Mouse (Mus musculus): Measurements from ENCODE around the gene Fryl.

The Fryl gene

DNA sequence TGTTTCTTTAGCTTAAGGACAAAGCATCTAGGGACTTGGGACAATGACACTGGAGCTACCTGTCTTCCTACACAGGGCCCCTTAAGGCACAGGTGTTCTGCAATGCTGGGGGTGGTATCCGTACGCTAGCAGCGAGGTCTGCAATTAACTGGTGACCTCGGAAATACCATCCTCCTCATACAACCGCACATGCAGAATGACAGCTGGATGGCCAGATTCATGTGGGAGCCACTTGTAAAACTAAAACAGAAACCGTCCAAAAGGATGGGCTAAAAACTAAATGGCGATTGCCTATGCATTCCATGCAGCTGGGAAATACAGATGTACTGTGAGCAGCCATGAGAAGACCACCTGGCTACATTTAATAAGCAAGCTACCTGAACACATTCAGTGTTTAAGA is 34.6 kb downstream of the Fryl start:
- DNase-seq (ENCODE audit: low spot score in 2 of 2): no peak

DNA sequence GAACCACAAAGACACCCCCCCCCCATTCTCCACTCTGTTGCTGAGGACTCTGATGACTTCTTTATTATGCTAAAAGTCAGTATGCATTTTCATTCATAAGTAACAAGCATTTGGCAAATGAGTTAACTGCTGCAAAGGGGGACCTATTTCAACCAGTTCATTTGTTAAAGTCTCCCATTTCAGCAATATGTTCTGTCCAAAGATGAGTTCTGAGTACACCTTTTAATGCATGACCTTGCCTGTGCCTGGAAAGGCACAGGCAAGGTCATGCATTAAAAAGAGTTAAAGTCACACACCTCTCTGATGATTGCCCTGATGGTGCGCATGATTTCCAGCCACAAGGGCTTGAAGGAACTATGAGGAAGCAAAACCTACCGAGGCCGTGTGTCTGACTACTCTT is 36.7 kb downstream of the Fryl start:
- no peak for DNase-seq (ENCODE audit: low spot score in 2 of 2)

DNA sequence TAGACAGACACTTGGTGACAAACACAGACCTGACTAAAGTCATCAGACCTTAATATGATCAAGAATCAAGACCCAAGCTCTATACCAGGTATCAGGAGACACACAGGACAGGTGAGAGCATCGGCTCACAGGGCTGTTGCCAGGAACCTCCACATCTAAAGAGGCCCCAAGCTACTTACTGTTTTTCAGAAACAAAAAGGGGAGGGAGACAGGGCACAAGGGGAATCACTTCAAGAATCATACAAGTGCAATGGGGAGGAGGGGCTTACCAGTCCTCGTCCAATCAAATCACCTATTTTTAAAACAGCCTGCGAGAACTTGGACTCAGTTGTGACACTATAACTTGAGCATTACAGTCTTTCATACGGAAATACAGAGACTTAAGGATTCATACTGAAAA is 38.4 kb downstream of the Fryl start:
- DNase-seq (ENCODE audit: low spot score in 2 of 2): no peak

GRCm38 (mm10) chr5:73217116-73217515 is 39.3 kb downstream of the Fryl start:
- no peak for DNase-seq (ENCODE audit: low spot score in 2 of 2)

GRCm38 (mm10) chr5:73216014-73216413 is 40.4 kb downstream of the Fryl start:
- DNase-seq (ENCODE audit: low spot score in 2 of 2): no peak

DNA sequence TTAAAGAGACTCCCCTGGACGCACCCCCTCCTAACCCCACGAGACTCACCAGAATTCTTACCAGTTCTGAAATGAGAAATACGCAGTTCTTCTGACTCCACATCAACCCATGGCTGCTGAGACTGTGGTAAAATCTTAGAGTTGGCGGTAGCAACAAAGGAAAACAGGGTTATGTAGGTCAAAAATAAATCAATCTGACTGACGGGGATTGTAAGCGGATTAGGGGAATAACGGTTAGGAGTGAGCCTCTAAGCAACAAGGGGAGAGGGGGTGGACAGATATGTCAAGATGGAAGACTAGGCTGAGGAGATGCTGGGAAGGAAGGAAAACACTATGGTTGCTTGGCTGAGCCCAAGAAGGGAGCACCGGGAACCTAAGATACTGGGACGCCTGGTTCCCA is 44.0 kb downstream of the Fryl start:
- DNase-seq (ENCODE audit: low spot score in 2 of 2): no peak

DNA sequence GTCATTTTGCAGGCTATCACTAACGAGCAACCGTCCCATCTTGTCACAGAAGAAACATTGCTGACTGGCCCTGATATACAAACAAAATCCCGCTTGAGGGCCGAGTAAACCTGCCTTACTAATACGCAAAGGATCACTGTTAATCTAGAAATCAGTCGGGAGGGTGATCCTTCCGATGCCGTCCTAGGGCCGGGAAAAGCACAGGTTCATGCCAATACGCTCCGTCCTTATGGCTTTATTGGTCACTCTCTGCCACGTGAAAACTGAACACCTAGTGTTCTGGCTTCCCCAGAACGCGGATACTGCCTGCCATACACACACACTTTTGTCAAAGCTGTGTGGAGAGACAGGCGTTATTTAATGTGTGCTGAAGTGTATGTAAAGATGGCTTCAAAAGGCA is 44.5 kb downstream of the Fryl start:
- no peak for DNase-seq (ENCODE audit: low spot score in 2 of 2)

DNA sequence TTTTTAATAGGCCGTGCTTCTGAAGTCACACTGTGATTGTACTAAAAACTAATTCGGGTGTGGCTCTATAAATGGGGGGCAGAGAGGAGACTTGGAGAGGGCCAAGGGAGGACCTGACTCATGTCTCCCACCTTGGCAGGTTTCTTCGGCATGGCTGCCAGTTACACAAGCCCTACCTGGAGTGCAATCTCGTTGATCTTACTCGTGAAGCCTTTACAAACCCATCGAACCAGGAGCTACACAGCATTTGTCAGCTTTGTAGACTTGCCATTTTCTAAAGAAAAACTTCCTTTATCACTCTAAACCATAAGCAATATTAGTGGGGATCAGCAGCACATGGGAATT is 45.5 kb downstream of the Fryl start:
- DNase-seq (ENCODE audit: low spot score in 2 of 2): no peak

GRCm38 (mm10) chr5:73210127-73210970 is 46.1 kb downstream of the Fryl start:
- no peak for DNase-seq (ENCODE audit: low spot score in 2 of 2)

GRCm38 (mm10) chr5:73209201-73210096 is 47.0 kb downstream of the Fryl start:
- DNase-seq (ENCODE audit: low spot score in 2 of 2): peak; percentile 87 to 90

DNA sequence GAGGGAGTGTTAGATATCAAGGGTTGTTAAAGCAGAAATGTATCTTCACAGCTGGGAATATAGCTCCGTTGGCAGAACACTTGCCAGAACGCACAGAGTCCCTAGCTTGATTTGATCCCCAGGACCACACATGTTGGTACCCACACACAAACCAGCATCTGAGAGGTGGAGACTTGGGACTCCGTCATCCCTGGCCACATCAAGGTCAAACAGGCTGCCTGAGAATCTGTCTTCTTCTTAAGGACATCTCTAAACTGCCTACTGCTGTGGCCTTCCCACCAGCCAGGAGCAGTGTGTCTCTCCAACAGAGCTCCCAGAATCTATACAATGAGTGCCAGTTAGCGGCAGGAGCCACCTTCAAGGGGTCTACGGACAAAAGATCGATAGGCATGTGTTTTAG is 47.8 kb downstream of the Fryl start:
- no peak for DNase-seq (ENCODE audit: low spot score in 2 of 2)

- peak; percentile 67 for DNase-seq (ENCODE audit: low spot score in 2 of 2)
Observed at GRCm38 (mm10) chr5:73206722-73207121, 49.7 kb downstream of the Fryl start.

DNA sequence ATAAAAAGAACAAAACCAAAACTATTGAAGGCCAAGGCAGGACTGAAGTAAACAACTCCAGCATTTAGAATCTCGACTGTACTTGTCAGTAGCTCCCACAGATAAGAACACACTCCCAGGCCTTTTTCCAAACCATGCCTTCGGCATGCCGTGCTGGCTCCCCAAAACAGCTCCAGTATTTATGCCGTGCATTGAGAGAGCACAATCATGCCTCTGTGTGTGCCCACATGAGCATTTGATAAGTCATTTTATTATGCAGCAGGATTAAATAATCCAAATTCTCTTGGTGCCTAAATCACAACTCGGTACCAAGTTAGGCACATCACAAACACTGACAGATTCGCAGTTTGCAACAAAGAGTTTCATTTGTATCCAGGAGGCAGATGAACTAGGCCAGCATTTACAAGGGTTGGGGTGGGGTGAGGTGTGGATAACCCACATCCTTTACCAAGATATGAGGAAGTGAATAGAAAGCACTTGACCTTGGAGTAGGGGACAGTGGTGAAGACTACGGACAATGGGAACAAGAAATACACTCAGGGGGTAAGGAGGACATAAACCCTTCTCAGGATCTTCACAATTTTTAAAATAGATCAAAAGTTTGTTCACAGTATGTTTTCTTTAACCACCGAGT is 50.3 kb downstream of the Fryl start:
- peak; percentile 44 to 58 for DNase-seq (ENCODE audit: low spot score in 2 of 2)

DNA sequence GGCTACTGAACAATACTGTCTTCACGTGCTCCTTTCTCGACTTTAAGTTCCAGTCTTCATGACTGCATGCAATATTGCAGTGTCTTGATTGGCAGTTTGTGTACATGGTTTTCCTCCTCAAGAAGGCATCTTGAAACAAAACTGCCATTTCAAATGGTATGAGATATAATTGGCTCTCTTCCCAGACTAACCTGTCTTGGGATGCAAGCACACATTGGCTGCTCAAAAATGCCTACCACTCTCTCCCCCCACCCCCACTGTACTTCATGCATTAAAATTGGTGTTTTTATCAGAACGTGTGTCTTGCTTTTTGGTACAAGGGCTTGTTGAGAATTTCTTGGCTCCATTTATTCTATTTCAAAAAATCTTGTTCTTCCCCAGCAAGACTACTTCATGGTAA is 51.4 kb downstream of the Fryl start:
- no peak for DNase-seq (ENCODE audit: low spot score in 2 of 2)

DNA sequence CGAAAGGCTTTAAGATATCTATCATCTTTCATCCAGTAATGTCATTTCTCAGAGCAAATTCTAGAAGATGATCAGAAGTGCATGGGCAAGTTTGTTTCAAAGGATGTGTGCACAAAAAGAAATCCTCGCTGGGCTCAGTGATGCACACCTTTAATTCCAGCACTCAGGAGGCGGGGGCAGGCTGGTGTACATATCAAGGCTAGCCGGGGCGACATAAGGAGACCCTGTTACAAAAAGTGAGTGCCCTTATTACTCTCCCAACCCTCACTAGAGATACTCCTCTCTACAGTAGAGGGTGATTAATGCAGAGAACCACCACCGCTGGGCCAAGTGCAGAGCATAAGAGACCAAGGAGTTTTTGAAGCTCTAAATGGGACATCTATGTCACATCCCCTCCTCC is 53.9 kb downstream of the Fryl start:
- no peak for DNase-seq (ENCODE audit: low spot score in 2 of 2)

DNA sequence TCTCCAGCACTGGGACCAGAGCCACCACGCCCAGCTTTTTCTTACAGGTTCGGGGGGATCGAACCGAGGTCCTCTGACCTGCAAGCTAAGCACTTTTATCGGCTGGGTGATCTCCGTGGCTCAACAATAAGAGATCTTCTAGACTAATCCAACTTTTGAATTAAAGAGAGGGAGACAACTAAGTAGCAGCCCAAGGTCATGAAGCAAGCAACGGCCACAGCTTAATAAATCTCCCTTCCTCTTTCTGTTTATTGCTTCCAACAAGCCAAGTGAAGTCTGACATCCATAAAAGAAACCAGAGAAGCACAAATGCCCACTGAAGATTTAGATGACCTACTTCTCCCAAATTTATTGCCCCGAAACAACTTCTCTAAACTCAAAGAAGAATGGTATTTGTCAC is 54.3 kb downstream of the Fryl start:
- no peak for DNase-seq (ENCODE audit: low spot score in 2 of 2)

DNA sequence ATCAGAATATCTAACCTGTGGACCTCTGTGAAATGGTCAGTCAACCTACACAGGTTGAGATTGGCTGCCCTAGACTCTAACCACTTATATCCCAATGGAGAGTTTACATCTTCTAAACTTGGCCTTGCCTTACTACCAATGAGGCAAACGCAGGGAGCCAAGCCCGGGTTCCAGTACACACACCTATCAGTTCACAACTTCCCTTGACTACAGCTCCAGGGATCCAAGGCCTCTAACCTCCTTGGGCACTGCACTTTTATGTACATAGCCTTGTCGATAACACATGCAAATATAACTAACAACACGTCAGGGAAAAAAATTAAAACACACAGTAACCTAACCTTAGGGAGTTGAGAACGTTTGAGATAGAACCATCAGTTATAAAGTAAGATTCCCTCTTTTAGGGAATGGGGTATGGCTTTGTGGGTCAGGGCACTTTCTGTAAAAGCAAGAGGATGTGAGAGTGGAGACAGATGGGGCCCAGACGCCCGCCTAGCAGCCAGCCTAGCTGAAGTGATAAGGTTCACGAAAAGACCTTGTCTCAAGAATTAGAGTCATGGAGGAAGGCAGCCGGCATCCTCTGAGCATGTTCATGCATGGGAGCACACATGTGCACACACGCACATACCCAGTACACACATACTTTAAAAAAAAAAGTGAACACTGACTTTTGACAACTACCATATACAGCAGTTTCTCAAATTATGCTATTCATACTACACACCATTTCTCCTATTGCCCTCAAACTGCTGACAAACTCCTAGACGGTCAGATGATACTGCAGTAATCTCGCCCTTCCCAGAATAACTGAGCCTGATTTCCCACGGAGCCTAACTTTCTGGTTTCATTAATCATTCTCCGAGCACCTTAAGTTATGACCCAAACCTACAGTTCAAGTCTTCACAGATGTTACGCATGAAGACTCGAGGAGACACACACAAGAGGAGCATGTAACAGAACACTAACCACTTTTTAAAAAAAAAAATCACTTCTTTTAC is 55.7 kb downstream of the Fryl start:
- peak; percentile 29 for DNase-seq (ENCODE audit: low spot score in 2 of 2)

DNA sequence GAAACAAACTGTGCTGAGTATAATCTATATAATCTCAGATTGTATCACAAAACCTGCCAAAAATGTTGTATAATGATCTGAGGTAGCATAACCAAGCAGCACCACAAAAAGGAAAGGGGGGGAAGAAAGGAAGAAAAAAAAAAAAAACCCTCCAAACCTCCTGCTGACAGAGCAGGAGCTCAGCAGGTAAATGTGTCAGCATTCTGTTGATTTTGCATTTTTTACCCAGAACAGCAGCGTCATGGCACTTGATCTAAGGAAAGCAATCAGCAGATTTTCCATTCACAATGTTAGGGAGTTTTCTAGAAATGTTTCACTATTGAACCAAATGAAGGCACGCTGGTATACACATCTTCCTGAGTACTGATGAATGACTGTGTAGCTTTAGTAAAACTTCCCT is 56.8 kb downstream of the Fryl start:
- DNase-seq (ENCODE audit: low spot score in 2 of 2): no peak

DNA sequence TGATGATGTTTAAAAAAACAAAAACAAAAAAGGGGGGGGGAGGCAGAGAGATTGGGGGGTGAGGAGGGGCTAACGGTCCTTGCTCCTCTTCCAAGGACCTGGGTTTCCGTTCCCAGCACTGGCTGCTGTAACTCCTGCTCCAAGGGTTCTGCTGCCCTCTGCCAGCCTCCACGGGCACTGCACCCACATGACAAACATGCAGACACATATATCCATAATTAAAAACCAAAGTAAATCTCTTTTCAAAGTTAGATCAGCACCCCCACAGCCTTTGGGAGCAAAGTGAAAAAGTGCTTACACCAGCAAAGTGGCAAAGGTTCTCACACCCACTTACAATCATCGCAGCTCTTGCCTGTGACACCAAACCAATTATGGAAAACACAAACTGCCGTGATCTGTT is 57.7 kb downstream of the Fryl start:
- no peak for DNase-seq (ENCODE audit: low spot score in 2 of 2)

GRCm38 (mm10) chr5:73197796-73198195 is 58.6 kb downstream of the Fryl start:
- DNase-seq (ENCODE audit: low spot score in 2 of 2): no peak

DNA sequence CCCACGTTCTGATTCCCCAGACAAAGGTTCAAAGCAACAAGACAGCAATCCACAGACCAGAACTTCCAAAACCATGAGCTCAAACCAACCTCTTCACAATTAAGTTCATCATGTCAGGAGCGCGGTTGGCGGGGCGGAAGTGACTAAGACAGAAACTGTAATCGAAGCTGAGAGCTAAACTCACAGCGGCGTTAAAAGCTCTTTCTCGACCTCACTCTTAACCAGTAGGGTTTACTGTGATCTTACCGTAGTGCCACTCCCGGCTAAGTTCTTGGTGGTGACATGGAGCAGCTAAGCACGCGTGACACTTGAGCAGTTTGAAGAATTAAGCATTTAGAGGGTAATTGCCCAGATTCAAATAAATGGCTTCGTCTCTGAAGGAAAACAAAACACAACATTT is 61.7 kb downstream of the Fryl start:
- DNase-seq (ENCODE audit: low spot score in 2 of 2): no peak
